Mouse (Mus musculus) embryo, embryonic 10.5 days (tissue): ENCODE results near the gene Slc29a4.

Experiments
- DNase-seq: peaks from one replicate; pipeline ENCODE4 v3.0.0-alpha.2; 2015; ENCODE audit warnings: low spot score

Slc29a4 gene

GRCm38 (mm10) chr5:142696258-142696657 lies 3.9 kb downstream of the Slc29a4 start:
- peak; percentile 50 for DNase-seq

GRCm38 (mm10) chr5:142696865-142697264 lies 4.6 kb downstream of the Slc29a4 start:
- no peak for DNase-seq

GRCm38 (mm10) chr5:142697742-142698141 lies 5.4 kb downstream of the Slc29a4 start:
- DNase-seq: no peak

GRCm38 (mm10) chr5:142700842-142701589 lies 8.7 kb downstream of the Slc29a4 start:
- peak; percentile 12 for DNase-seq

GRCm38 (mm10) chr5:142701651-142702510 lies 9.6 kb downstream of the Slc29a4 start:
- DNase-seq: peak; percentile 80

GRCm38 (mm10) chr5:142702511-142703138 lies 10.3 kb downstream of the Slc29a4 start:
- no peak for DNase-seq

- no peak for DNase-seq
These were observed 11.3 kb downstream of the Slc29a4 start for GRCm38 (mm10) chr5:142703569-142703968.

- no peak for DNase-seq
These were observed 15.4 kb downstream of the Slc29a4 start for GRCm38 (mm10) chr5:142707709-142708108.

GRCm38 (mm10) chr5:142709436-142709835 lies 17.1 kb downstream of the Slc29a4 start:
- no peak for DNase-seq

GRCm38 (mm10) chr5:142712373-142712772 lies 20.1 kb downstream of the Slc29a4 start:
- DNase-seq: no peak

GRCm38 (mm10) chr5:142713966-142714365 lies 21.7 kb downstream of the Slc29a4 start:
- DNase-seq: no peak

GRCm38 (mm10) chr5:142715059-142715458 lies 22.7 kb downstream of the Slc29a4 start:
- no peak for DNase-seq

- no peak for DNase-seq
These were observed 23.7 kb downstream of the Slc29a4 start for GRCm38 (mm10) chr5:142716056-142716455.

GRCm38 (mm10) chr5:142718037-142718436 lies 25.7 kb downstream of the Slc29a4 start:
- DNase-seq: peak; percentile 83

- no peak for DNase-seq
These were observed 26.2 kb downstream of the Slc29a4 start for GRCm38 (mm10) chr5:142718486-142718885.

- DNase-seq: no peak
These were observed 27.6 kb downstream of the Slc29a4 start for GRCm38 (mm10) chr5:142719897-142720296.

GRCm38 (mm10) chr5:142723520-142724133 lies 31.3 kb downstream of the Slc29a4 start:
- DNase-seq: peak; percentile 88

- no peak for DNase-seq
These were observed 32.0 kb downstream of the Slc29a4 start for GRCm38 (mm10) chr5:142724265-142724664.

- DNase-seq: no peak
These were observed 34.4 kb downstream of the Slc29a4 start for GRCm38 (mm10) chr5:142726748-142727147.

- DNase-seq: no peak
These were observed 36.0 kb downstream of the Slc29a4 start for GRCm38 (mm10) chr5:142728301-142728700.

- DNase-seq: no peak
These were observed 38.0 kb downstream of the Slc29a4 start for GRCm38 (mm10) chr5:142730295-142730694.

GRCm38 (mm10) chr5:142731916-142732315 lies 39.6 kb downstream of the Slc29a4 start:
- no peak for DNase-seq
